Mouse (Mus musculus): ENCODE data around the gene Fam81b. TPM values are rescaled to one million over a fixed set of nuclear protein-coding genes. Genes with fewer than 3 reads are reported as not detected.

Gene Fam81b
- total RNA-seq, 1 experiment from 2014 or later, result not detected

DNA sequence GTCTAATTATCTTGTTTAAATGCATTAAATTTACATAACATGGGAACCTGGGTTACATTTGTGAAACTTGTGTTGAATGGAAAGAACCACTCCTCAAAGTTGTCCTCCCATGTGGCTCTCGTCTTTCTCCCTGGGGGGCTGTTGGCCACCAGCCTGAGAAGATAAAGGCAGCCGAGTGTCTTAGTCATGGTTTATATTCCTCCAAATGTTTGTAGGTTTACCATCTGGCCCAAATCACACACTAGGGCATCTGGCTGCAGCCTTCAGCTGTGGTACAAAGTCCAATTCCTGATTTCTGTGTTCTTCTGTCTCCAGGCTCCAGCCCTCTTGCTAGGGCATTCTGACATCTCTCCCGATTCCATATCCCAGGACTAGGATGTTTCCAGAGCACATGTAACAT is 114.6 kb downstream of the Fam81b start:
- DNase-seq, result no peak

DNA sequence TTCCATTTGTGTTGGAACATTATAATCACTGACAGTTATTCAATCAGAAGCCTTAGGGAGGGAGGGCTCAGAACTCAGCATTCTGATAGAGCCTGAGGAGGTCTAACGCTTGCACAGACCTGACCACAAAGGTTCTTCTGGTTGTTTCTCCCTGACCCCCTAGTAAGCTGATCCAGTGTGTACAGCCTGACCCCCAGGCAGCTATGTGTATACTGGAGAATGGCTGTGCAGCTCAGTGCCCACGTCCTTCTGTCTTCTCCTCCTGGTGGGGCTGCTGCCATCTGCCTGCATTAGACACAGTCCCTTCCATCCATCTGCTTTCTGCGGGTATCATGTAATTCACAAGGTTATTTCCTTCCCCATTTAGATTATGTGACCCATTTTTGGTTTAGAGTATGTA is 115.7 kb downstream of the Fam81b start:
- no peak for DNase-seq

DNA sequence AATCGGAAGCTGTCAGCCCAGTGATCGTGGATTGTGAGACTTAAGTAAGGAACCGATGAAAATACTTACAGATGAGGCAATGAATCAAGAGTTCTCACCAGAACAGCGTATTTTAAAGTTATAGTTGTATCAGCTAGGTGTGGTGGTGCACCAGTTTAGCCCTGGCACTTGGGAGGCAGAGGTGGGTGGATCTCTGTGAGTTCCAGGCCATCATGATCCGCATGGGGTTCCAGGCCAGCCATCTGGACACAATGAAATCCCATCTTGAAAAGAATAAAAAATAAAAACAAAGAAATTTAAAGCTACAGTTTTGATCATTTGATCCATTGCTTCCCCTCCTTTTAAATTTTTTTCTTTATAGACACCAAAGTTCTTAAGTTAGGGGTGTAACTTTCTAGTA is 117.2 kb downstream of the Fam81b start:
- no peak for DNase-seq

DNA sequence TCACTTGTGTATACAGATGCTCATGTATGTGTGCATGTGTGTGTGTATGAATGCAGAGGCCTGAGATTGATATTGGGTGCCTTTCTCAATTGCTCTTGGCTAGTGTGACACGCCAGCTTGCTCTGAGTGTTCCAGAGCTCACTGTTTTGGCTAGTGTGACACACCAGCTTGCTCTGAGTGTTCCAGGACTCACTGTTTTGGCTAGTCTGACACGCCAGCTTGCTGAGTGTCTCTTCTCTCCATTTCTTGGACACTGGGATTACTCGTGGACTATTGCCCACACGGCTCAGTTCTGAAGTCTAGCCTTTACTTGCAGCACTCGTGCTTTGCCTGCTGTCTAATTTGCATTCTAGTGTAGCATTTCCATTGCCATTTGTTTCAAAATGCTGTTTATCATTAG is 126.2 kb downstream of the Fam81b start:
- DNase-seq, result no peak

DNA sequence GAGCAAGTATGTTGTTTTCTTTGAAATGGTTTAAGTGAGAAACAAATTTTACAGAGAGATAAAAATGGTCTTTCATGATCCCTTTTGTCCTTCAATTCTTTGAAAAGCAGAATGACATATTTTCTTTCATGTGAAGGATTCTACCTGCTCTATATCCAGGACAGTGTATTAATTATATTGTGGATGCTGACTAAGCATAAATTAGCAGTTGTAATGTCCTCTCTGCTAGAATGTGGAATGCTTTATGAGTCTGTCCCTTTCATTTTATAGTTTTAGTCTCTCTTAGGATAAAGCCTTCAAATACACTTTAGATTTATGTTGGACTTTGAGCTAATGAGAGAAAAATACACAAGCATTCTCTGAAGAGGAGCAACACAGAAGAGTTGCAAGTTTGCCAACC is 130.6 kb downstream of the Fam81b start:
- DNase-seq, result no peak

DNA sequence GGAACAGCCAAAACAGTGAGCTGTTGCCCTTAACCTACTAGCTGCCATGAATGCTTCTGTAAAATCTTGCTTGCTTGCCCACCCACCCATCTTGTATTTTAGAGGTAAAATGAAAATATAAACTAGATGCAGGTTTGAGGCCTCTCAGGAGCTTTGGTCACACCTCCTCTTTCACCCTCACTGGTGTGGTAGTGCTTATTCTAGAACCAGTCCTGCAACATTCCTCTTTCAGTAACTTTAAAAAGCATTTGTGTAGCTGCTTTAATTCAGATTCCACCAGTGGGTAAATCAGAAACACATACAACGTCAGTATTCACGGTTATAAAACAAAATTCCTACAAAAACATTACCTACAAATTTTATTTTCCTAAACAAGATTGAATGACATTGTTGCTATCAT is 144.3 kb downstream of the Fam81b start:
- no peak for DNase-seq

DNA sequence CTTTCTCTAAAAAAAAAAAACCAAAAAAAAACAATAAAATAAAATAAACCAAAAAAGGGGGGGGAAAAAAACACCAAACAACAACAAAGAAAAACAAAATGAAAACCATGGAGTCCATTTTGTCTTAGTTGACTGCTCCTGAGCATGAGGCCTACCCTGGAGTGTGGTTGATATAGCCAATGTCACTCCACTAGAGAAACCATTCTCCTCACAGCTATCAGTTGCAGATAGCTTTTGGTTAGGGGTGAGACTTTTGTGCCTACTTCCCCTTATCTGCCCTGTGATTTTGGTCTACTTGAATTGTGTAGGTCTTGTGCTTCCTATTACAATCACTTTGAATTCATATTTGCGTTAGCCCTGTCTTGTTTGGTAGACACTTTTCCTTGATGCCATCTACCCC is 147.4 kb downstream of the Fam81b start:
- no peak for DNase-seq

DNA sequence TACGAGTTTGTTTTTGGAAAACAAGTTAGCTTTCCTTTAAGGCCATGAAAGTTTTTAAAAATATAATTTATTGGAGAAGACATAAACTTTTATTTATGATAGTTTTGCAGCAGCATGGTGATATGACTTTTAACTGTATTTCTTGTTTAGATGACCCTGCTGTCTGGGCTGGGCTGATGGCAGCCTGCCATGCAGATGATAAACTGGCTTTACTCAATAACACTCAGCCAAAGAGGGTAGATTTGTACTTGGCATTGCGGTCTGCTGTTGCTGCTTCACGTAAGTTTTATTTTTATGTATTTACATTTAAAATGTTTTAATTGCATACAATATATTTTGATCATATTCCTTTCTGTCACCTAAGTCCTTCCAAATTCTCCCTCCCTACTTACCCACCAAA is 147.8 kb downstream of the Fam81b start:
- peak; percentile 79 for DNase-seq

Small RNA genes within 50 kb of the gene (microRNA-seq; reads per million reads assigned to microRNA genes)
- 0 reads per million in 2 experiments for gene Gm24025

Other genes starting within 250 kb of the Fam81b start
- 0.15 TPM in 1 of 2 replicates, not detected in the other for gene Gpr150, start 248.1 kb downstream of the Fam81b start, total RNA-seq (2021)
- 8.0 and 11.2 TPM in 2 replicates for gene Arsk, start 206.4 kb downstream of the Fam81b start, total RNA-seq (2021)
- gene Ttc37, start 206.3 kb downstream of the Fam81b start, total RNA-seq (2021), result 33.6 and 34.1 TPM in 2 replicates
- 0.90 and 1.6 TPM in 2 replicates for gene Mctp1, start 79.5 kb upstream of the Fam81b start, total RNA-seq (2021)

All from adrenal gland, postnatal 25 days (tissue).